Mouse (Mus musculus) liver, adult 2 months (tissue): ENCODE data around the gene Adgrg7.

Source experiments
- CTCF ChIP-seq: fragments of 200-500 bp; IDR thresholded peaks from 2 replicates; pipeline ENCODE4 v1.5.1; 2011; ENCODE audit warnings: low read depth, low read length, control low read depth
- POLR2A ChIP-seq: fragments of 200-500 bp; IDR thresholded peaks from 2 replicates; pipeline ENCODE4 v1.6.1; 2011; ENCODE audit warnings: low read length, control low read depth; ENCODE audit not compliant: insufficient read depth; ENCODE audit errors: extremely low read depth

DNA sequence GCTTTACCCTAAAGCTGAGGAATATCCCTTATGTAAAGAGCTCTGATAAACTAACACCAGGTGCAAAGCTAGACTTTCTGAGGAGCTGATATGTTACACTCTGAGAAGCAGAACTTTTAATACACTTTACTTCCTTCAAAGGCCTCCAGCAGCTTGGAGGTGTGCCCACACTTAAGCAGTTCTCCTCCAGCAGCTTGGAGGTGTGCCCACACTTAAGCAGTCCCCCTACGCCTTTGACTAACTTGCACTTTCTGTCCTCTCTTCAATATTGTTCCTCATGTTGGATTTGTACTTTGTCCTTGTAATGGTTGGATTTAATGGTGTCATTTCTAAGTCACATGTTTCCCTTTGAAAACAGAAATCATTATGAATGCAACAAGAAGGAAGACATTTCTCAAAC is 1.9 kb downstream of the Adgrg7 start:
- TF ChIP-seq POLR2A (no peak), CTCF (no peak)
